Mouse (Mus musculus) heart, postnatal 0 days (tissue): Measurements from ENCODE around the gene Kif18b. TPM values are rescaled to one million over a fixed set of nuclear protein-coding genes. Genes with fewer than 3 reads are reported as not detected.
A peak's percentile ranks its signal among the peaks of the same experiment; 100 is the strongest.

Experiments
- ATAC-seq: fragments of 200-750 bp; cut with Nextera tagmentation; 2 replicates; pipeline ENCODE4 v1.8.0; 2017; ENCODE audit warnings: low read depth, moderate number of reproducible peaks, moderate library complexity; ENCODE audit not compliant: insufficient read depth
- DNase-seq: peaks from one replicate; pipeline ENCODE4 v3.0.0-alpha.2; 2016; ENCODE audit warnings: low spot score
- H3K27ac ChIP-seq: fragments of 300-500 bp; sonication (generic); 2 replicates; pipeline ENCODE4 v1.5.1; 2014; ENCODE audit warnings: low read depth, mild to moderate bottlenecking
- H3K27me3 ChIP-seq: fragments of 300-500 bp; sonication (generic); 2 replicates; pipeline ENCODE4 v1.6.1; 2014; ENCODE audit warnings: low read length, mixed read lengths; ENCODE audit not compliant: control insufficient read depth, insufficient read depth
- H3K36me3 ChIP-seq: fragments of 300-500 bp; sonication (generic); replicated peaks from 2 replicates; pipeline ENCODE4 v1.6.1; 2014; ENCODE audit warnings: low read length, mixed read lengths; ENCODE audit not compliant: control insufficient read depth, insufficient read depth
- H3K4me1 ChIP-seq: fragments of 300-500 bp; sonication (generic); 2 replicates; pipeline ENCODE4 v1.6.1; 2014; ENCODE audit warnings: antibody characterized with exemption; ENCODE audit not compliant: control insufficient read depth, insufficient read depth
- H3K4me2 ChIP-seq: fragments of 300-500 bp; sonication (generic); 2 replicates; pipeline ENCODE4 v1.6.1; 2014; ENCODE audit warnings: low read depth, mild to moderate bottlenecking, low read length, moderate library complexity
- H3K4me3 ChIP-seq: fragments of 300-500 bp; sonication (generic); 2 replicates; pipeline ENCODE4 v1.5.1; 2014; ENCODE audit warnings: low read depth, low read length
- H3K9ac ChIP-seq: fragments of 300-500 bp; sonication (generic); replicated peaks from 2 replicates; pipeline ENCODE4 v1.6.1; 2014; ENCODE audit warnings: low read depth, low read length, mixed read lengths
- H3K9me3 ChIP-seq: fragments of 300-500 bp; sonication (generic); replicated peaks from 2 replicates; pipeline ENCODE4 v1.6.1; 2016; ENCODE audit warnings: low read length; ENCODE audit not compliant: control insufficient read depth
- CTCF ChIP-seq: IDR thresholded peaks from 2 replicates; pipeline ENCODE4 v1.5.1; 2016; ENCODE audit warnings: antibody characterized with exemption, control low read depth, low read depth
- EP300 ChIP-seq: IDR thresholded peaks from 2 replicates; pipeline ENCODE4 v1.6.1; 2016; ENCODE audit warnings: antibody characterized with exemption, low read depth
- WGBS: fragments of 180-500 bp; shearing (Covaris S2); extraction: QIAGEN DNeasy Blood & Tissue Kit; methylation state at CpG from one replicate; pipeline ENCODE4 v1.1.7; 2014; 5-methylcytosine and 5-hydroxymethylcytosine counted together
- polyA plus RNA-seq: library from polyadenylated mRNA; unstranded; fragments of >200 nt; fragmentation: Nextera tagmentation; extraction: Ambion mirVana; gene quantifications from 2 replicates; pipeline ENCODE4 v1.2.1, GENCODE M21; 2015
- total RNA-seq: library from RNA; depleted of rRNA; stranded (reverse); fragments of >200 nt; gene quantifications from 2 replicates; pipeline ENCODE4 v1.2.3, GENCODE M21; 2014; ENCODE audit warnings: low replicate concordance

The Kif18b gene
- total and polyA plus RNA-seq, 2 experiments from 2014 or later, result 1.3 to 9.6 TPM

DNA sequence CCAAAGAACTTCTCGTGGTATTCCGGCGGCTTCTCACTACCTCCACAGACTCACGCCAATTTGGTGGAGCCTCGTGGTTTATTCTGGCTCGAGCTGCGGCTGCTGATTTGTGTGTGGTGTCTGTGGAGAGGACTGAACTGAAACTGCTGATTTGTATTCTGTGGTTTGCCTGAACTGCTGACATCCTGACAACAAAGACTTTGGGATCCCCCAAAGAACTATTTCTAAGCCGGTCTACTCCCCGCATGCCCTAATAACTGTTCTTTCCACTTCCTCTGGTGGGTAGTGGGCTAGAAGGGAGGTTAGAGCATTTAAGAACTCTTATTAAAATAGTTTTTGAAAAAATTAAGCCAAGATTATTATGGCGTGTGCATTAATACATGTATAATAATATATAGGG lies 5.7 kb upstream of the Kif18b start:
- Histone ChIP-seq H3K27me3 (0 out of 2 replicates have a peak, but pooled peaks cover 2% of the 10 kb centered on the region), H3K4me1 (no peaks in the 10 kb centered on the region), H3K9ac (no peak overlapping the region), H3K4me3 (no peak overlapping the region), H3K4me2 (no peak overlapping the region), H3K36me3 (no peaks in the 10 kb centered on the region), H3K9me3 (no peaks in the 10 kb centered on the region), H3K27ac (no peak overlapping the region)
- no peak for ATAC-seq
- no peak for DNase-seq
- 77% methylated on average over 10 of the region's 10 CpGs for WGBS
- no peak for TF ChIP-seq CTCF
- TF ChIP-seq EP300, result no peak

DNA sequence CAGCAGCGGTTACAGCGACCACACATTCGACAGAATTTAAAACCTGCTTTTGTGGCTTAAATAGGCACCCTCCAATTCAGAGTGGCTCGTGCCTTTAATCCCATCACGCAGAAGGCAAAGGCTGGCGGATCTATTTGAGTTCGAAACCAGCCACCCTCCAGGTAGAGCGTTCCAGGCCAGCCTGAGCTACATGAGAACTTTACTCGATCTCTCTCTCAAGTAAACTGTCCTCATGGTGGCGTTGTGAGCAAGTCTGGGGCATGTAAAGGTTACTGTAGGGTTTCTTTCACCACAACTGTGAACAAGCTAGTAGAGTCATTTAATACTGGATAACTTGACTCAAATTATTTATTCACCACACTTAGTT lies 410 bp upstream of the Kif18b start:
- TF ChIP-seq EP300 (no peak), CTCF (peak; percentile 15)
- peak; percentile 40 for DNase-seq
- Histone ChIP-seq H3K4me1 (peaks cover 4% of the 10 kb centered on the region), H3K27me3 (no peaks in the 10 kb centered on the region), H3K4me2 (peak overlapping the region; percentile 67), H3K9me3 (no peaks in the 10 kb centered on the region), H3K4me3 (peak overlapping the region; percentile 73), H3K27ac (peak overlapping the region; percentile 73), H3K9ac (peak overlapping the region; percentile 47), H3K36me3 (no peaks in the 10 kb centered on the region; the same call in 1 of the 2 replicates)
- ATAC-seq, result peak; percentile 44
- 1% methylated on average over 10 of the region's 10 CpGs for WGBS

DNA sequence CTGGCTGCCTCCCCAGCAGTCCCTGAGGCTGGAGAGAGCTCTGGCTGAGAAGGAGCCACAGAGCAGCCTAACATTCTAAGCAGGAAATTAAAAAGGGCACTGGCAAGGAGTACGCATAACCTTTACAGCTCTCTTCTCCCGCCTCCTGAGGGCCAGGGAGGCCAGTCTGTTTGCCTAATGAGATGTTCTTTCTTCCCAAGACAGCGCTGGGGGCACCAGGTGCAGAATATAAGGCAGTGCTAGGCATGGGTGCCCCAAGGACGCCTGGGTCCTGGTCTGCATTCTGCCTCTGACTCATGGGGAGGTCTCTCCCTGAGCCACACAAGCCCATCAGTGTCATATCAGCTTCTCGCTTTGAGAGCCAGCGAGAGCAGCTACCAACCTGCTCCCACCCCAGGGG lies 3.4 kb downstream of the Kif18b start:
- Histone ChIP-seq H3K4me1 (peaks cover 4% of the 10 kb centered on the region), H3K9ac (no peak overlapping the region), H3K9me3 (no peaks in the 10 kb centered on the region), H3K36me3 (no peaks in the 10 kb centered on the region; the same call in 1 of the 2 replicates), H3K4me3 (no peak overlapping the region), H3K27ac (no peak overlapping the region), H3K27me3 (no peaks in the 10 kb centered on the region), H3K4me2 (no peak overlapping the region)
- ATAC-seq, result no peak
- TF ChIP-seq CTCF, result no peak
- TF ChIP-seq EP300, result no peak
- 78% methylated on average over 6 of the region's 6 CpGs for WGBS
- no peak for DNase-seq

DNA sequence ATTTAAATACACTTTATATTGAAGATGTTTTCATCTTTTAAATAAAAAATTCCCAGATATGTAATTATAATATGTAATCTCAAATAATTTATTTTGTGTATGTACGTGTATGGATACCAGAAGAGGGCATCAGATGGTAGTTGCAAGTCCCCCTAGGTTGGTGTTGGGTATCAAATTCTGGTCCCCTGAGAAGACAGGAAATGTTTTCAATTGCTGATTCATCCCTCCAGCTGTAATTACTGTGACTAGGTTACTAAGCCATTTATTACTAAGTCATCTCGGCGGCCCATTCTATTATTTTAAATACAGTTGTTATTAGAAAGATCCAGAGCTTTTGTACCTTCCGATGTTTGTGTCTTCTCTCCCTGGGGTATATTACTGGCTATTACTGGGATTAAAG lies 6.8 kb downstream of the Kif18b start:
- Histone ChIP-seq H3K4me3 (no peak overlapping the region), H3K9ac (no peak overlapping the region), H3K27ac (no peak overlapping the region), H3K4me2 (no peak overlapping the region), H3K27me3 (no peaks in the 10 kb centered on the region), H3K4me1 (no peaks in the 10 kb centered on the region), H3K36me3 (peaks cover 30% of the 10 kb centered on the region), H3K9me3 (no peaks in the 10 kb centered on the region)
- ATAC-seq (no peak), DNase-seq (no peak)
- 90% methylated on average over 4 of the region's 4 CpGs for WGBS
- TF ChIP-seq CTCF, result no peak
- TF ChIP-seq EP300, result no peak

DNA sequence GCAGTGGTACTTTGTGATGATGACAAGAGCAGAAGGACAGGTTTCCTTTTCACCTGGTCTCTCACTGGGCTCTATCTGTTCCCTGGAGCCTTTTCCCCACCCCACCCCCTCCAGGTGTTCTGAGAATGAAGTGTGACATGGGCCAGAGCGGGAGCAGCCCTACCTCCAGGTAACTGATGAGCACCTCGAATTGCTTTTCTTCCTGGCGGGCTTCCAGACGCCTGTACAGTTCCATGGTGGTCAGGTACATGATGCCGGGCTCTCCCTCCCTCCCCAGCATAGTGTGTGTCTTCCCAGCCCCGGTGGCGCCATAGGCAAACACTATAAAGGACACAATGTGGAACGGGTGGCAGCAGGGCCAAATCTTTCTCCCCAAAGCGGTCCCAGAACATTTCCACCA lies 9.5 kb downstream of the Kif18b start:
- Histone ChIP-seq H3K9ac (no peak overlapping the region), H3K27me3 (no peaks in the 10 kb centered on the region), H3K4me2 (no peak overlapping the region), H3K9me3 (no peaks in the 10 kb centered on the region), H3K4me1 (no peaks in the 10 kb centered on the region), H3K27ac (no peak overlapping the region), H3K4me3 (no peak overlapping the region), H3K36me3 (peaks cover 56% of the 10 kb centered on the region)
- no peak for TF ChIP-seq EP300
- no peak for TF ChIP-seq CTCF
- ATAC-seq (no peak), DNase-seq (no peak)
- WGBS, result 86% methylated on average over 9 of the region's 9 CpGs

DNA sequence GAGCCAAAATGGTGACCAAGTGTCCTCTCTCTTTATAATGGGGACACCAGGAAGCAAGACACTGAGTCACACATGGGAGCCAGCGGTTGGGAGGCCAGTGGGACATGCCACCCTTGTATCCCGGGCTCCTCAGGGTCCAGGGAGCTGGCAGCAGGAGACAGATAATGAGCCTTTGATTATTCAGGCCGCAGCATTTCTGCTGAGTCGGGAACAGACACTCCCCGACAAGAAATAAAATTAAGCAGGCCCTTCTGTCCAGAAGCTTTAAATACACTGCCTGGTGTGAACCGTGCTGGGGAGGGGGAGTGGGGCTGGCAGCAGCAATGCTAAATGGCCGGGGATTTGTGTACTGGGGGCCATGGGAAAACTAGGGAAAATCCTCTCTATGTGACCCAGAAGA lies 13.5 kb downstream of the Kif18b start:
- TF ChIP-seq EP300, result no peak
- no peak for TF ChIP-seq CTCF
- no peak overlapping the region for H3K4me3 ChIP-seq
- peaks cover 95% of the 10 kb centered on the region for H3K36me3 ChIP-seq
- 74% methylated on average over 7 of the region's 7 CpGs for WGBS
- H3K27ac ChIP-seq, result no peak overlapping the region
- no peak overlapping the region for H3K9ac ChIP-seq
- no peaks in the 10 kb centered on the region for H3K9me3 ChIP-seq
- no peak for DNase-seq
- H3K4me1 ChIP-seq, result no peaks in the 10 kb centered on the region
- no peak for ATAC-seq
- no peak overlapping the region for H3K4me2 ChIP-seq
- H3K27me3 ChIP-seq, result no peaks in the 10 kb centered on the region
